Mouse (Mus musculus) spleen, postnatal 10 days (tissue): ENCODE data around the gene Dlx1.

Source experiments
- DNase-seq, 2 experiments: peaks; one replicate each; pipeline ENCODE4 v3.0.0; 2021 to 2022; ENCODE audit warnings: low spot score in 2 of 2

Gene Dlx1

GRCm38 (mm10) chr2:71528014-71528713 lies at the start of gene Dlx1:
Gene Dlx1, plus strand, starts transcription at chr2:71528113.
- peak in 1 of 2 experiments; percentile 18 for DNase-seq

- no peak for DNase-seq
These were observed 48.0 kb upstream of the Dlx1 start for GRCm38 (mm10) chr2:71479917-71480316.

GRCm38 (mm10) chr2:71481825-71482224 lies 46.1 kb upstream of the Dlx1 start:
- DNase-seq = no peak

GRCm38 (mm10) chr2:71483046-71483716 lies 44.7 kb upstream of the Dlx1 start:
- DNase-seq = no peak

- DNase-seq = no peak
These were observed 44.2 kb upstream of the Dlx1 start for GRCm38 (mm10) chr2:71483717-71484066.

GRCm38 (mm10) chr2:71491295-71491694 lies 36.6 kb upstream of the Dlx1 start:
- DNase-seq = no peak

GRCm38 (mm10) chr2:71493161-71493683 lies 34.7 kb upstream of the Dlx1 start:
- DNase-seq = no peak

GRCm38 (mm10) chr2:71494503-71494902 lies 33.4 kb upstream of the Dlx1 start:
- DNase-seq = no peak

GRCm38 (mm10) chr2:71494971-71495370 lies 32.9 kb upstream of the Dlx1 start:
- no peak for DNase-seq

GRCm38 (mm10) chr2:71497175-71497574 lies 30.7 kb upstream of the Dlx1 start:
- no peak for DNase-seq

- DNase-seq = no peak
These were observed 28.4 kb upstream of the Dlx1 start for GRCm38 (mm10) chr2:71499276-71500230.

- DNase-seq = no peak
These were observed 23.1 kb upstream of the Dlx1 start for GRCm38 (mm10) chr2:71504852-71505251.

GRCm38 (mm10) chr2:71511209-71511608 lies 16.7 kb upstream of the Dlx1 start:
- DNase-seq = no peak

- DNase-seq = no peak
These were observed 15.6 kb upstream of the Dlx1 start for GRCm38 (mm10) chr2:71512326-71512725.

GRCm38 (mm10) chr2:71516995-71517394 lies 10.9 kb upstream of the Dlx1 start:
- DNase-seq = no peak

- DNase-seq = no peak
These were observed 10.3 kb upstream of the Dlx1 start for GRCm38 (mm10) chr2:71517466-71518099.

GRCm38 (mm10) chr2:71522871-71523270 lies 5.0 kb upstream of the Dlx1 start:
- DNase-seq = no peak

GRCm38 (mm10) chr2:71523431-71523830 lies 4.5 kb upstream of the Dlx1 start:
- no peak for DNase-seq

- DNase-seq = no peak
These were observed 3.1 kb upstream of the Dlx1 start for GRCm38 (mm10) chr2:71524763-71525162.

GRCm38 (mm10) chr2:71526595-71527322 lies 1.2 kb upstream of the Dlx1 start:
- DNase-seq = no peak
